Mouse (Mus musculus) right cerebral cortex, adult 18-20 months (tissue): ENCODE results near the gene S100a3.
A peak's percentile ranks its signal among the peaks of the same experiment; 100 is the strongest.

Source experiments
- DNase-seq: peaks from one replicate; pipeline ENCODE4 v3.0.0; 2022; ENCODE audit warnings: mixed read lengths

The S100a3 gene

GRCm38 (mm10) chr3:90560008-90560628 is at the start of gene S100a3:
S100a3 (plus strand) TSS chr3:90560578.
- DNase-seq = no peak

- DNase-seq = no peak
These were observed 48.1 kb upstream of the S100a3 start for GRCm38 (mm10) chr3:90512276-90512675.

DNA sequence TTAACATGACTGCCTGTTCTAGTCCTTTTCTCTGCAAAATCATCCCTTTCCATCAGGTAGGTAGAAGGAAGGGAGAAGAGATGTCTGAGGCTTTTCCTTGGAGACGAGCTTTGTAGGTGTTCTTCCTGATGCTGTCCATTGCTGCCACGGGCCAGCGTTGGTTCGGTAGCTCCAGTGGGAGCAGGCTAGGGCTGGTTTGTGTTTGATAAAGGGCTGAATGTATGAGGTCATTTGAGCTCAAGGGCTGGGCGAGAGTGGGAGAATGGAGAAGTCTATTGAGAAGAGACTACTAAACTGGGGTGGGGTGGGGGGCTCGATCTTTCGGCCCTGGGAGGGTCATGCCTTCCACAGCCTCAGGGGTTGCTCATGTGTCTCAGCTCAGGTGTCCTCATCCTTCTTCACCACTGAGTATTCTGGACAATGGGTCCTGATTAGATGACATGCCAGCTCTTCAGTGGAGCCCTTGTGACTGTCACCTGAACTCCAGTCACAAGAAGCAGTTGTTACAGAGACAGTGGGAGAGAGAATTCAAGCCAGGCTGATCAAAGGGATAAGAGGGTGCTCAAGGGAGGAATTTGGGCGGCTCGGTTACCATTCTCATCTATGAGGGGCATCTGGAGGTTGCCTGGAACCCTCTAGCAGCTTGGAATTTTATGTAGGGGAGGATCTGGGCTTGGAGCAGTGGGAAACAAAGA is 47.3 kb upstream of the S100a3 start:
- DNase-seq = no peak

- DNase-seq = peak; percentile 69
These were observed 46.4 kb upstream of the S100a3 start, which contains the start of the genes S100a1 and S100a13 for GRCm38 (mm10) chr3:90513796-90514590. S100a1 (minus strand) TSS chr3:90514392. S100a13 (plus strand) TSS chr3:90514435.

DNA sequence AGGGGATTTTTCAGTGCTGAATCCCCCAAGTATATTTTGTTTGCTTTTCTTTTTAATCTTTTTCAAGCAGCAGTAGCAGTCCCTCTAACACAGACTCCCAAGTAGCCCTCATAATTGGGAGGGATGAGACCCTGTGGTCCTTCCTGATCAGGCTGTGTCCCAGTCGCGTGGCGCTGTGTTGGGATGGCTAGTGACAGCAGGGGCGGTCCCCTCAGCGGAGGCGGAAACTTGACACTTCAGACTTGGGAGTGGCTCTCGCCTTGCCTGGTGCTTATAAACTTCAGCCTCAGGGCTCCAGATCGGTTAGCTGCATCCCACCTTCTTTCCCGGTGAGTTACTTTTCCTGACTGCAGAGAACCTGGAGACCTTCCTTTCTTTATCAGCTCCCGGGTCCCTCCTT is 45.7 kb upstream of the S100a3 start:
- DNase-seq = no peak

DNA sequence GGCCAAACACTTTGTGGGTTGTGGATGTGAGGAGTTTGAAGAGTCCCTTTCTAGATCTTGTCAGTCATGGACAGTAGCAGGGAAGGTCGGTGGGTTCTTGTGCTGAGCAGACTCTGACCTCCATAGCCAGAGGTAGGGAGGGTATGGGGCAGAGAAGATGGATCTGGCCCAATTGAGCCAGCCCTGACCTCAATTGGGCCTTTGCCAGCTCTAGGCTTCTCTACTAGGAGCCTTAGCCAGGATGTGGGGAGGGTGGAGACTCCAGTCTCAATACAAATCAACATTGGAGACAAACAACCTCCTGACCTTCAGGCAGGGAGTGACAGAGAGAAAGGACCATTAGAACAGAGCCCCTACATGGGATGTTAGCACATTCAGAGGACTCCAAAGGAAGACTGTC is 45.1 kb upstream of the S100a3 start:
- DNase-seq = no peak

DNA sequence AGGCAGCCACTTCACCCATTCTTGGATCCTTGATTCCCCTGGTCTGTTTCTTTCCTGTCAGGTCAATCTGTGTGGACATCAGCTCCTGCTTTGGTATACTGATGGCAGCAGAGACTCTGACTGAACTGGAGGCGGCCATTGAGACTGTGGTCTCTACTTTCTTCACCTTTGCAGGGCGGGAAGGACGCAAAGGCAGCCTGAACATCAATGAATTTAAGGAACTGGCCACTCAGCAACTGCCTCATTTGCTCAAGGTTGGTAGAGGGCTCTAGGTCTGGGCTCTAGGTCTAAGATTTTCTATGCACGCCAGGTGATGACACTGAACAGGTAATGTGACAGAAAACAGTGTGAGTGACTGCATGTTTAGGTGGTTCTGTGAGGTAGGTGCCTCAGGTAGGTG is 44.6 kb upstream of the S100a3 start:
- no peak for DNase-seq

GRCm38 (mm10) chr3:90517711-90518110 is 42.7 kb upstream of the S100a3 start:
- no peak for DNase-seq

DNA sequence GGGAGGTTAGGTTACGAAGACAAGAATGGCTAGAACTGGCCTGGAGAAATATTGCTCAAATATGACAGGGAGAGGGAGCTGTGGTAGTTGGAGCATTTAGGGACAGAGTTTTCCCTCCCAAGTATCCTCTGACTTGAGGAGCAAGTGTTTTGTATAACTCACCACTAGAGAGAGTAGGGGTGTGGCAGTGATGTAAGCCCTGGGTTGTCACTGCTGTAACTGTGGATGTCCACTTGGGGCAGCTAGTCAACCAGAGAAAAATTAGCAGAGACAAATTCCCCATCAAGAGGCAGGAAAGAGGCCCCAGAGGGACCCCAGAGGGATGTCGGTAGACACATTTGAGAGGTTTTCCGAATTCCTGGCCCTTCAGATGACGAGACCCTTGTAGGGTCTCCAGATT is 35.0 kb upstream of the S100a3 start:
- DNase-seq = peak; percentile 68

GRCm38 (mm10) chr3:90526076-90526475 is 34.3 kb upstream of the S100a3 start:
- no peak for DNase-seq

DNA sequence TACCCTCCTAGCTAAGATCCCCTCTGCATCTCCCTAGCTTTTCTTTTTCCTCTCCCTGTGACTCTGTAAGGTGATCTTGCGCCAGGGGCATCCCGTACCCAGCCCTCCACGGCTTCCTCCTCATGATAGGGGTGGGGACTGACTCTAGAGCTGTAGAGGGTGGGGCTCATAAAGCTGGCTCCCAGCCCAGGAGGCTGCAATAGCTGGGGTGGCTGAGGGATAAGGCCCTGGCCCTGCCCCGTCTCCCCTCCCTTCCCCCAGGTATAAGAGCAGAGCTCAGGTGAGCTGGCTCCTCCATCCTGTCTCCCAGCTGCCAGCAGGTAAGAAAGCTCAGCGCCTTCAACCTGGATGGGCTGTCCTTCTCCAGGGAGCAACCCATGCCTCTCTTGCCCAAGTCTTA is 33.8 kb upstream of the S100a3 start, which contains the start of gene S100a14:
Gene S100a14, plus strand, starts transcription at position 277 of the 400 bp plus-strand sequence.
- no peak for DNase-seq

DNA sequence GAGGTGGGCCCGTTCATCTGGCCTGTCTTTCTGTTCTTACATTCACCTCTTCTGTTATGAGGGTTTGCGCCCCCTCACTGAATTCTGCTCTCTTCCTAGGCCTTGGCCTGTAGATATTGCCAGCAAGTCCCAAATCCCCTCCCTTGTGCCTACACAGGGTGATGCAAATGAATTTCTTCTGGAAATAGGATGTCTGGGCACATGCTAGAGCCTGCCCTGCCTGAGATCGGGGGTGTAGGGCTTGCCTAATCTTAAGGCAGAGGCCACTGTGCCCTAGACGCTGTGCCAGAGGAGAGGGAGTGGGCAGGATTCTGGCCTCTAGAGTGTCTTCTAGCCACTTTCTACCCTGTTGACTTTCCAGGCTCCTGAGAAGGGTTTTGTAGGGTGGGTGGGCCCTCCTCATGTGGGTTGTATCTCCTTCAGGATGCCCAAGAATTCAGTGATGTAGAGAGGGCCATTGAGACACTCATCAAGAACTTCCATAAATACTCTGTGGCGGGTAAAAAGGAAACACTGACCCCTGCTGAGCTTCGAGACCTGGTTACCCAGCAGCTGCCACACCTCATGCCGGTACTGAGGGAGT is 33.0 kb upstream of the S100a3 start:
- no peak for DNase-seq

DNA sequence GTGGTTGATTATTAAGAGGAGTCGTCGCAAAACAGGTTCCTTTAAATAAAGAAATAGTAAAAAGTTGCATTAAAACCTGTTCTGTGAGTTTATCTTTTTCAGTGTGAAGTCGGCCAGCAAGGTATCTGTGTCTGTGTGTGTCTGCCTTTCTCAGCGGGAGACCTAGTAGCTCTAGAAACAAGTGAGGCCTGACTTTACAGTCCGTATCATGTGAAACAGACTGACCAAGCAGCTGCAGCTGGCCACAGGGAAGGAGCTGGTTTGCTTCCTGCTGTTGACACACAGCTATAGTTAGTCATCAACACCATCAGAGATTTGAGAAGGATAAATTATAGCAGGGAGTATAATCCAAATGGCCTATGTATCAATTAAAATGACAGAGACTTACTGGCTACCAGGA is 28.7 kb upstream of the S100a3 start:
- DNase-seq = no peak

DNA sequence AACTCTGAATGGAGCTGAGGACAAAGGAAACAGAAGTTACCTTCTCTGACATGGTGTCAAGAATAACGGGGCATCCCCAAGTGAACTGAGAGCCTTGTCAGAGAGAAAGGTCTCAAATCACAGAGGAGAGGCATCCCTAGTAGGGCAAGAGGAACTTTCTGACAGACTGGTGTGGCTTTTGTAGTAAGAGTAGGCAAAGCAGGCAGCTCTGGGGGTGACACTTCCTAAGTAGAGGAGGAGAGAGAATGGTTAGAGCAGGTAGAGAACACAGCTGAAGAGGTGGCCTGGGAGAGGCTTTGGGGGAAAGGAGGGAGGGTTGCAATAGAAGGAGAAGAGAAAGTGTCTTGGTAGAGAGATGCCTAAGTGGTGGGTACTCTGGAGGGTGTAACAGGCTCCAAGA is 24.9 kb upstream of the S100a3 start:
- no peak for DNase-seq

GRCm38 (mm10) chr3:90537141-90537904 is 23.1 kb upstream of the S100a3 start, which contains the start of gene S100a16:
S100a16 (plus strand) TSS chr3:90537254.
- DNase-seq = no peak

DNA sequence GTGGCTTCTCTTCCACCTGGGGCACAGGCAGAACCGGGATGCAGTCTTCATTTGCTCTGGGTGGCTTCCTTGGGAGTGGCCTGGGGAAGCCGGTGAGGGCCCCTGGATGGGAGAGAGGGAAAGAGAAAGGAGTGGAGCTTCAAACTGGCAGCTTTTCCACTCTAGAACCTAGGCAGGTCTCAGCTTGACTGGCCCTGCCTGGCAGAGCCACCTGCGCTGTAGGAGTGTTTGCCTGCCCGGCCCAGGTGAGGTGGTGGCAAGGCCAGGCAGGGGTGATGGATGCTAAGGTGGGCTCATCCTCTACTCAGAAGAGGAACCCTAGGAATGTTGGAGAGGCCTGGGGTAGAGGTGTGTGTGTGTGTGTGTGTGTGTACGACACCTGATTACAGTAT is 22.5 kb upstream of the S100a3 start:
- DNase-seq = no peak

GRCm38 (mm10) chr3:90540904-90541303 is 19.5 kb upstream of the S100a3 start:
- peak; percentile 47 for DNase-seq

DNA sequence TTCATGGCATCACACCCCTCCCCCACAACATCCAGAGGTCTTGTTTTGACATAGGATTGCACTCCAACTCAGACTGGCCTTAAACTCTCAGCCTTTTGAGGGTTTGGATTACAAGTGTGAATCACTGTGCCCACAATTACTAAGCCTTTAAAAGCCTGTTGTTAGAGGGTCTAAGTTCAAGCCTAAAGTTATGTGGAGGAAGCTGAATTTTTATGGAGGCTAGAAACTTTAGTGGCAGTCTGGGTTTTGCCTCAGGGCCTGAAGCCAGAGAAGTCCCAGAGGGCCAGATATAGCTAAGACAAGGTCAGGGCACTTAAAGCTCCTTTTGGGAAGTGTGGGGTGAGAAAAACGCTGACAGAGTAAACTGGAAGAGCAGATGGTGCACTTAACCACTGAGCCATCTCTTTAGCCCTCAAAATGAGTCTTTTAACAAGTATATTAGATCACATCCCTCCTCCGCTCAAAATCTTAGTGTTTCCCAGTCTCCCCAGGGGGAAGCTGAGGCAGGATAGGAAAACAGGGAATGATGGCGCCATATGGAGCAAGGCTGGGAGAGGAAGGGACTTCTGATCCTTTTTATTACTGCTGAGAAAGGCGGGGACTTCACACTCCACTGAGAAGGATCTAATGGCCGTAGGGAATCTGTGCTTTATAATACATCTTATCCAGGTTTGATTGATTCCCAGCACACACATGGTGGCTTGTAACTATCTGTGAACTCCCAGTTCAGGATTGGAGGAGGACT is 10.5 kb upstream of the S100a3 start:
- no peak for DNase-seq

- DNase-seq = no peak
These were observed 10.0 kb upstream of the S100a3 start for GRCm38 (mm10) chr3:90550421-90550790.

- DNase-seq = no peak
These were observed 8.1 kb upstream of the S100a3 start for GRCm38 (mm10) chr3:90552231-90552630.

DNA sequence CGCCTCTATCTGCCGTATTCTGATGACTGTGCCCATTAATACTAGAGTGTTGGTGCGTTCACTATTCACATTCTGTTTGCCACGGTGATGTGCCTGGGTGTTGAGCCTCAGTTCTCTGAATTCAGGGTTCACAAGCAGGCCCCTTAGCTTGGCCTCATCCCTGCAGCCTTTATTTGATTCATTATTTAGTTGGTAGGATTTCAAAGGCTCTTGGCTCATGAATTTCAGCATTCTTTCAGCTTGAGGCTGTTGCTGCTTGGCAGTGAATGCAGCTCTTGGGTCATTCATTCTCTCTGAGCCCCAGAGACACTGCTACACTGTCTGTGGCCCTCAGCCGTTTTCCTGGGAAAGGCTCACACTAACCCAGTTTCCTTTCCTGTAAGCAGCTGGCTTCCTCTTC is 4.4 kb upstream of the S100a3 start:
- peak; percentile 46 for DNase-seq

DNA sequence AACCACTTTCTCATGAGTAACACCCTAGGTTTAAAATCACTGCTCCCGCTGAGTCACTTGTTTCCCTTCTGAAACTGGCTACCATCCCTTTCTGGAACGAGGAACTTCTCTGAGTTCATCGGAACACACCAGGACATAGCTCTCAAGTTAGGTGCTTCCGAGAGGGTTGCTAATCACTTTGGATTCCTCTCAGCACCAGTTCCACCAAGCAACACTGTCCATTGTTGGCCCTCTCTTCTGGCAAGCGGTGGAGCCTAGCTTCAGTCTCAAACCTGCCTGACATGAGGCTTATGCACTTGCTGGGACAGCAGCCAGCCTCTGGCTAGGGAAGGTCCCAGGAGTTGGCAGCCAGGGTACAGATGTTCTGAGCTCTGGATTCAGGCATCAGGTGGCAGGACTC is 14.3 kb downstream of the S100a3 start:
- DNase-seq = no peak
